Mouse (Mus musculus): ENCODE results near the gene Macrod2. TPM values are rescaled to one million over a fixed set of nuclear protein-coding genes. Genes with fewer than 3 reads are reported as not detected.

Macrod2 gene
- polyA plus RNA-seq, 1 experiment from 2014 or later, result 26.5 TPM

GRCm38 (mm10) chr2:141861679-141862268 is 1466.7 kb downstream of the Macrod2 start:
- no peaks in the 10 kb centered on the region for H3K9me3 ChIP-seq
- H3K27me3 ChIP-seq (ENCODE audit: insufficient read depth, poor library complexity, severe bottlenecking), result no peaks in the 10 kb centered on the region
- H3K4me3 ChIP-seq, result no peak overlapping the region
- H3K36me3 ChIP-seq, result no peaks in the 10 kb centered on the region
- DNase-seq (ENCODE audit: low spot score), result no peak
- H3K27ac ChIP-seq, result no peak overlapping the region
- WGBS, result 87% methylated on average over 6 of the region's 6 CpGs
- H3K4me1 ChIP-seq, result no peaks in the 10 kb centered on the region

DNA sequence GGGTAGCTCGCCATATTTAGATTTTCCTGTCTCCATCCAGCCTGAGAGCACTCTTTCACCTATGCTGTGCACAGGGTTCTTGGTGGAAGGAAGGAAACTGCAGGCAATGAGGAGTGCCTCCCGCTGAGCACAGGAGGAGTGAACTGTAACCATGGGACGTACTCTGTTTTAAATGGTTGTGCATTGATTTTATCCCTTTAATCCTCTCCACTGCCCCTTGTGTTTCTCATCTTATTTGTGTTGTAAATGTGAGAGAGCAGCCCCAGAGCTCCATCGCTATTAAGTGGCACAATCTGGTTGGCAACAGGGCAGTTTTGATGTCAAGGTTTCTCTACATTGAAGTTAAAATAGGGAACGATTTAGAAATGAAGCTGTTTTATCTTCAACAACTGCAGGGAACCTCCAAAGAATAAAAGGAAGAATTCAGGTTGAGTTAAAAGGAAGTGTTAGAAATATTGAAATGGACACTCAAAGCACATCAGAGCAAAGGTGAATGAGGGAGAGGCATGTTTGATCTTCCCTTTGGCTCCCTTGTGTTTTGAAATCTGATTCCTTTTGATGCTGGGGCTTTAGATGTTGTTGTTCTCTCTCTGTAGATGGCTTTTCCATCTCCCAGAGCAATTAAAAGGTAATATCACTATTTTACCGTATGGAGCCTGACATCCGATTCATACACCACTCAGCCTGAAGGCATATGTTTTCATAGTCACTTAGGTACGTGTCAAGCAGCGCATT is 1467.6 kb downstream of the Macrod2 start:
- Histone ChIP-seq H3K36me3 (no peaks in the 10 kb centered on the region), H3K4me1 (no peaks in the 10 kb centered on the region), H3K27ac (no peak overlapping the region), H3K4me3 (no peak overlapping the region), H3K9me3 (no peaks in the 10 kb centered on the region), H3K27me3 (ENCODE audit: insufficient read depth, poor library complexity, severe bottlenecking) (no peaks in the 10 kb centered on the region)
- WGBS, result 64% methylated on average over 9 of the region's 9 CpGs
- no peak for DNase-seq (ENCODE audit: low spot score)

DNA sequence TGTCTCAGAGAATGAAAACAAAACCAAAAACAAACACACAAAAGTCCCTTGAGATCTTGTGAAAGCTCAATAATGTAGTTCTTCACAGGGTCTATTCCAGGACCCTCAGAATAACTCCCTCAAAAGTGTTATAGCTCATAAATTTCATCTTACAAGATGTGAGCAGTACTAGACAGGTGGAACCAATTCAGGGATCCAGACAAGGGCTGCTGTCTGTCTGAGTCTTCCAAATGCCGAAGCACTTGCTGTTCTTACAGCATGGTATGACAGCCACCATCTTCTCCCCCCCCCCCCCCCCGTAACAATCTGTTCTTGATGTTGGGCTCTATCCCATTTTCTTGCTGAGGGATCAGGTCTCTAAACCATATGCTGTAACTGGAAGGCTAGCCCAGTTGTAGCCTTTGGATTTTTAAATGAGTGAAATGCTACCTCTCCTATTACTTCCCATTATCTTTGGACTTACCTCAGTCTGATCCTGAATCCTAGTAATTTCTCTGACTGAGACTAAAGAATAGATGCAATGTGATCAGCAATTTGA is 1468.6 kb downstream of the Macrod2 start:
- H3K27ac ChIP-seq, result no peak overlapping the region
- no peak for DNase-seq (ENCODE audit: low spot score)
- H3K4me3 ChIP-seq, result no peak overlapping the region
- no peaks in the 10 kb centered on the region for H3K27me3 ChIP-seq (ENCODE audit: insufficient read depth, poor library complexity, severe bottlenecking)
- 61% methylated on average over 2 of the region's 2 CpGs for WGBS
- H3K4me1 ChIP-seq, result no peaks in the 10 kb centered on the region
- H3K9me3 ChIP-seq, result no peaks in the 10 kb centered on the region
- no peaks in the 10 kb centered on the region for H3K36me3 ChIP-seq

DNA sequence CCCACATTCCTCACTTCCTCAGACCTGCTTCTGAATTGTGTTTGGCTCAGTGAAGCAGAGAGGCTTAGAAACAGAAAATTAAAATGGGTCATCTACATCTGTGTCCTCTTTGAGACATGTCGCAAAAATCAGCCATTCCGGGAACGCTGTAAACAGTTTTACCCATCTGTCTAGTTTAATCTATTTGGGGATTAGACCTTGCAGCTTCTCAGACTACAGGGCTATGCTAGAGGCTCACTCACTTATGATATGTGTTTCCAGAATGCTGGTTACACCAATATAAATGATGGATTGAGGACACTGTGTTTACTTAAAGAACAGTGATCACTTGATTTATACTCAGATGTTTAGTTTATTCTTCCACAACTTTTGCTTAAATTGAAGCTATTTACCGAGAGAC is 1475.8 kb downstream of the Macrod2 start:
- Histone ChIP-seq H3K4me1 (no peaks in the 10 kb centered on the region), H3K36me3 (no peaks in the 10 kb centered on the region), H3K27ac (no peak overlapping the region), H3K9me3 (no peaks in the 10 kb centered on the region), H3K4me3 (no peak overlapping the region), H3K27me3 (ENCODE audit: insufficient read depth, poor library complexity, severe bottlenecking) (no peaks in the 10 kb centered on the region)
- no peak for DNase-seq (ENCODE audit: low spot score)
- 87% methylated on average over 4 of the region's 4 CpGs for WGBS

- Histone ChIP-seq H3K4me1 (0 out of 2 replicates have a peak, but pooled peaks cover 5% of the 10 kb centered on the region), H3K27ac (0 out of 2 replicates have a peak overlapping the region, but pooled peaks have one; percentile 3), H3K36me3 (no peaks in the 10 kb centered on the region)
Measured at GRCm38 (mm10) chr2:141876155-141876851, 1481.2 kb downstream of the Macrod2 start.

GRCm38 (mm10) chr2:141876958-141877357 is 1481.8 kb downstream of the Macrod2 start:
- Histone ChIP-seq H3K27ac (no peak overlapping the region), H3K4me1 (0 out of 2 replicates have a peak, but pooled peaks cover 5% of the 10 kb centered on the region), H3K27me3 (ENCODE audit: insufficient read depth, poor library complexity, severe bottlenecking) (no peaks in the 10 kb centered on the region), H3K9me3 (no peaks in the 10 kb centered on the region), H3K36me3 (no peaks in the 10 kb centered on the region), H3K4me3 (no peak overlapping the region)
- WGBS, result 65% methylated on average over 2 of the region's 2 CpGs
- no peak for DNase-seq (ENCODE audit: low spot score)

More at GRCm38 (mm10) chr2:141876155-141876851, 1481.2 kb downstream of the Macrod2 start:
- 34% methylated on average over 10 of the region's 10 CpGs for WGBS
- Histone ChIP-seq H3K4me3 (no peak overlapping the region), H3K9me3 (no peaks in the 10 kb centered on the region), H3K27me3 (ENCODE audit: insufficient read depth, poor library complexity, severe bottlenecking) (no peaks in the 10 kb centered on the region)
- peak; percentile 75 for DNase-seq (ENCODE audit: low spot score)

- Histone ChIP-seq H3K4me1 (0 out of 2 replicates have a peak, but pooled peaks cover 5% of the 10 kb centered on the region), H3K9me3 (no peaks in the 10 kb centered on the region), H3K4me3 (no peak overlapping the region), H3K36me3 (no peaks in the 10 kb centered on the region), H3K27ac (no peak overlapping the region), H3K27me3 (ENCODE audit: insufficient read depth, poor library complexity, severe bottlenecking) (no peaks in the 10 kb centered on the region)
- DNase-seq (ENCODE audit: low spot score), result no peak
- WGBS, result 80% methylated on average over 1 of the region's 1 CpGs
Measured at GRCm38 (mm10) chr2:141878473-141878872, 1483.4 kb downstream of the Macrod2 start.

GRCm38 (mm10) chr2:141879711-141880110 is 1484.6 kb downstream of the Macrod2 start:
- Histone ChIP-seq H3K4me3 (no peak overlapping the region), H3K36me3 (no peaks in the 10 kb centered on the region), H3K4me1 (0 out of 2 replicates have a peak, but pooled peaks cover 5% of the 10 kb centered on the region), H3K9me3 (no peaks in the 10 kb centered on the region), H3K27me3 (ENCODE audit: insufficient read depth, poor library complexity, severe bottlenecking) (no peaks in the 10 kb centered on the region), H3K27ac (no peak overlapping the region)
- DNase-seq (ENCODE audit: low spot score), result no peak
- 69% methylated on average over 9 of the region's 9 CpGs for WGBS

DNA sequence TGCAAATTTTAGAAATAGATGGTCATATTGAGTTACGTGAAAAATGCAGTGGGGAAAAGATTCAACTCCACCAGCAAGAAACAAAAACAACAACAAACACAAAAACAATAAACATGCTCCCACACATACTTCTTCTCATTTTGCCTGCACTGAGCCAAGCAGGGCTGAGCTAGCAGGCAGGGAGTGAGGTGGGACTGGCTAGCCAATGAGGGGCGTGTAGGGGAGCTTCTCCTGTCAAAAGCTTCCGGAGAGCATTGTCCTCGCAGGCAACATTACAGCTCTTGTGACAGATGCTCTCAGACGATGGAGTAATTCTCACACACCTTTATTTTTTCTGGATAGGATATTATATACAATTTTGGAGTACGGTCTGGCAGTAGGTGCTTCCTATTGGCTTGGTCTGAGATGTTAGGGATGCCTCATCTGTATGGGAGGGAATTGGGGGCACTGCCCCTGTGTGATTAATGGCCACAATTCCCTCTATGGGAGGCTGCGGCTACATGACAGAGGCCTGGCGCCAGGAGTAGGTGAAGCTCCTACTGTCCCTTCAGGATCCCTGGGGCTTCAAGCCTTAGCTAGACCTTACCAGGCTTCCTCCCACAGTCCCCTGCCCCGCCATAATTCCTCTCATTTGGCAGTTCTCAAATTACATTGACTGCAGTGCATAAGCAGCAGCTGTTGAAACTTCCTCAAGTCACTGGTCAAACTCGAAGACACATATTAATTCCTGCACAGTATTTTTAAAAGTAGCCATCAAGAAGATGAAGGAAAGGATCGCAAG is 1491.8 kb downstream of the Macrod2 start:
- Histone ChIP-seq H3K9me3 (no peaks in the 10 kb centered on the region), H3K4me3 (no peak overlapping the region), H3K4me1 (peaks cover 3% of the 10 kb centered on the region; the same call in 1 of the 2 replicates), H3K27ac (no peak overlapping the region), H3K36me3 (no peaks in the 10 kb centered on the region), H3K27me3 (ENCODE audit: insufficient read depth, poor library complexity, severe bottlenecking) (no peaks in the 10 kb centered on the region)
- WGBS, result 69% methylated on average over 11 of the region's 11 CpGs
- no peak for DNase-seq (ENCODE audit: low spot score)

DNA sequence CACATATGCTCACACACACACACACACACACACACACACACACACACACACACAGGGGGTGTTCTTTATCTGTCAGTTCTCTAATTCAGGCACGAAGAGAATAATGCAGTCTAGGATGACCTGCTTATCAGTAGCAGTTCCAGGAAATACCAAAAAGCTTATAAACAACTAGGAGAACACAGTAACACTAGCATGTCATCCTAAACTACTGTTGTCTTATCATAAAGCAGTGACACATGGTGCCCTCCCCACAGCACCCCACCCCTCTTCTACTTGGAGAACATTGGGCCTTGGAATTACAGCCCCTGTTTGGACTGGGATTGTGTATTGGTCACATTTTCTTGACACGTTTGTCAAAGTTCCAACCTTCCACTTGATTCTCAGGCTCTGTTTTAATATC is 1494.4 kb downstream of the Macrod2 start:
- H3K4me1 ChIP-seq, result peaks cover 3% of the 10 kb centered on the region; the same call in 1 of the 2 replicates
- DNase-seq (ENCODE audit: low spot score), result no peak
- H3K4me3 ChIP-seq, result no peak overlapping the region
- WGBS, result 55% methylated on average over 2 of the region's 2 CpGs
- H3K36me3 ChIP-seq, result no peaks in the 10 kb centered on the region
- H3K9me3 ChIP-seq, result no peaks in the 10 kb centered on the region
- H3K27ac ChIP-seq, result no peak overlapping the region
- H3K27me3 ChIP-seq (ENCODE audit: insufficient read depth, poor library complexity, severe bottlenecking), result no peaks in the 10 kb centered on the region

GRCm38 (mm10) chr2:141897951-141898350 is 1502.8 kb downstream of the Macrod2 start:
- H3K9me3 ChIP-seq, result no peaks in the 10 kb centered on the region
- no peak for DNase-seq (ENCODE audit: low spot score)
- H3K27me3 ChIP-seq (ENCODE audit: insufficient read depth, poor library complexity, severe bottlenecking), result no peaks in the 10 kb centered on the region
- no peak overlapping the region for H3K27ac ChIP-seq
- H3K36me3 ChIP-seq, result no peaks in the 10 kb centered on the region
- H3K4me1 ChIP-seq, result no peaks in the 10 kb centered on the region
- H3K4me3 ChIP-seq, result no peak overlapping the region

DNA sequence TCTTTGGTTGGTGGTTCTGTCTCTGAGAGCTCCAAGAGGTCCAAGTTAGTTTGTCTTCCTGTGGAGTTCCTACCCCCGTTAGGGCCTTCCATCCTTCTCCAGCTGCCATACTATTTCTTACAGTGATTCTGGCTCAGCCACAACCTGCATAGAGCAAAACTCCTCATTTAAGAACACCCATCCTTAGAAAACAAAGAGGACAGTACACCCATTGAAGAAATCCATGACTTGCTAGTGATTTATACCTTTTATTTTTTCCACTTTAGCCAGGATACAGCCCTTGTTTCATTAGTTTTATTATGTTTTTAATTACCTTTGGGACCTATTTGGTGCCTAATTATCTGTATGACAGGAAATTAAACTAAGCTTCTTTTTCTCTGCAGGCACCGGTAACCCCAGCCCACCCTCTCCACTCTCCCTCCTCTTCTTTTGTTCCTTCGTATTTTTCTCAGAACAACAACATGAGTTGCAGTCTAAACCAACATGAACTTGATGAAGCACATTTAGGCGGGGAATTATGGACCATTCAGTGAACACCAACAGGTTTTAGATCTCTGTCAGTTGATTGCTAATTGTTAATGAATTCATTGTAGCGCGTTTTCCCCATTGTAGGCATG is 1516.8 kb downstream of the Macrod2 start:
- H3K27me3 ChIP-seq (ENCODE audit: insufficient read depth, poor library complexity, severe bottlenecking), result no peaks in the 10 kb centered on the region
- DNase-seq (ENCODE audit: low spot score), result no peak
- H3K9me3 ChIP-seq, result no peaks in the 10 kb centered on the region
- no peaks in the 10 kb centered on the region for H3K4me1 ChIP-seq
- no peaks in the 10 kb centered on the region for H3K36me3 ChIP-seq
- no peak overlapping the region for H3K27ac ChIP-seq
- no peak overlapping the region for H3K4me3 ChIP-seq
- 84% methylated on average over 6 of the region's 6 CpGs for WGBS

Data from heart, embryonic 10.5 days (tissue).